Mouse (Mus musculus) MEL (cell line): ENCODE measurements at regions not wholly inside any gene's neighbourhood (a gene's known extent, or its start where the extent isn't known, plus 50 kb on each side); places are given as distances from the start of the nearest gene placed in this dataset.

ENCODE experiments used
- DNase-seq: peaks from one replicate; pipeline ENCODE4 v3.0.0; 2011; ENCODE audit warnings: low read depth, low spot score
- H3K27ac ChIP-seq: 2 replicates; pipeline ENCODE4 v1.5.1; 2012; ENCODE audit warnings: low read depth, mild to moderate bottlenecking, control low read depth, low read length, moderate library complexity; ENCODE audit not compliant: control insufficient read depth
- H3K27me3 ChIP-seq, 2 experiments: fragments of 150-350 bp in 1 of 2; sonication (generic) in 1 of 2; 2 replicates each; pipeline ENCODE4 v1.6.1; 2012; ENCODE audit warnings: low read length in 2 of 2, mild to moderate bottlenecking in 2 of 2, improper control_type of control experiment in 1 of 2, moderate library complexity in 1 of 2; ENCODE audit not compliant: insufficient read depth in 2 of 2, control insufficient read depth in 1 of 2
- H3K36me3 ChIP-seq, 2 experiments: 2 replicates each; pipeline ENCODE4 v1.6.1; 2012 to 2014; ENCODE audit warnings: low read length in 2 of 2, improper control_type of control experiment in 1 of 2, inconsistent platforms in 1 of 2, mild to moderate bottlenecking in 1 of 2; ENCODE audit not compliant: insufficient read depth in 2 of 2, control insufficient read depth in 1 of 2
- H3K4me1 ChIP-seq, 2 experiments: fragments of 150-350 bp in 1 of 2; sonication (generic) in 1 of 2; 2 replicates each; pipeline ENCODE4 v1.6.1; 2012; ENCODE audit warnings: low read length in 2 of 2, improper control_type of control experiment in 1 of 2, mild to moderate bottlenecking in 1 of 2; ENCODE audit not compliant: insufficient read depth in 2 of 2, control insufficient read depth in 1 of 2
- H3K4me3 ChIP-seq, 2 experiments: fragments of 150-350 bp in 1 of 2; sonication (generic) in 1 of 2; 2 replicates each; pipeline ENCODE4 v1.5.1; 2012; ENCODE audit warnings: low read depth in 2 of 2, low read length in 2 of 2, mild to moderate bottlenecking in 2 of 2, moderate library complexity in 2 of 2, control low read depth in 1 of 2, improper control_type of control experiment in 1 of 2; ENCODE audit not compliant: control insufficient read depth in 1 of 2, insufficient read depth in 1 of 2
- H3K79me2 ChIP-seq: 2 replicates; pipeline ENCODE4 v1.6.1; 2012; ENCODE audit warnings: mild to moderate bottlenecking, low read length, moderate library complexity; ENCODE audit not compliant: control insufficient read depth, poor library complexity, insufficient read depth
- H3K9ac ChIP-seq: 2 replicates; pipeline ENCODE4 v1.6.1; 2012; ENCODE audit warnings: low read depth, mild to moderate bottlenecking, control low read depth, low read length, moderate library complexity; ENCODE audit not compliant: control insufficient read depth, poor library complexity, severe bottlenecking
- H3K9me3 ChIP-seq: fragments of 150-350 bp; sonication (generic); replicated peaks from 2 replicates; pipeline ENCODE4 v1.6.1; 2012; ENCODE audit warnings: mild to moderate bottlenecking, low read length, improper control_type of control experiment, moderate library complexity; ENCODE audit not compliant: insufficient read depth
- CHD2 ChIP-seq: IDR thresholded peaks from 2 replicates; pipeline ENCODE4 v1.6.1; 2011; ENCODE audit warnings: low read length, improper control_type of control experiment
- E2F4 ChIP-seq: IDR thresholded peaks from 2 replicates; pipeline ENCODE4 v1.6.1; 2011; ENCODE audit warnings: low read depth, low read length, improper control_type of control experiment, borderline replicate concordance
- ELF1 ChIP-seq: IDR thresholded peaks from 2 replicates; pipeline ENCODE4 v1.6.1; 2014; ENCODE audit warnings: low read depth, mild to moderate bottlenecking, inconsistent platforms, low read length, improper control_type of control experiment, moderate library complexity
- EP300 ChIP-seq, 2 experiments: IDR thresholded peaks; 2 replicates each; pipeline ENCODE4 v1.6.1; 2011; ENCODE audit warnings: improper control_type of control experiment in 2 of 2, low read length in 2 of 2, low read depth in 1 of 2, mild to moderate bottlenecking in 1 of 2
- ETS1 ChIP-seq: IDR thresholded peaks from 2 replicates; pipeline ENCODE4 v1.6.1; 2012; ENCODE audit warnings: low read depth, mild to moderate bottlenecking, inconsistent platforms, low read length, improper control_type of control experiment, moderate library complexity
- GABPA ChIP-seq: IDR thresholded peaks from 2 replicates; pipeline ENCODE4 v1.6.1; 2012; ENCODE audit warnings: low read depth, mild to moderate bottlenecking, inconsistent platforms, low read length, improper control_type of control experiment, moderate library complexity
- GATA1 ChIP-seq: IDR thresholded peaks from 2 replicates; pipeline ENCODE4 v1.6.1; 2011; ENCODE audit warnings: low read depth, low read length, improper control_type of control experiment
- JUND ChIP-seq: IDR thresholded peaks from 2 replicates; pipeline ENCODE4 v1.6.1; 2011; ENCODE audit warnings: low read depth, mild to moderate bottlenecking, improper control_type of control experiment, low read length
- MAX ChIP-seq: IDR thresholded peaks from 2 replicates; pipeline ENCODE4 v1.6.1; 2011; ENCODE audit warnings: low read length, improper control_type of control experiment
- MAZ ChIP-seq: IDR thresholded peaks from 2 replicates; pipeline ENCODE4 v1.6.1; 2012; ENCODE audit warnings: low read depth, mild to moderate bottlenecking, inconsistent platforms, low read length, improper control_type of control experiment
- NELFE ChIP-seq: IDR thresholded peaks from 2 replicates; pipeline ENCODE4 v1.6.1; 2011; ENCODE audit warnings: low read depth, low read length, improper control_type of control experiment
- NRF1 ChIP-seq: IDR thresholded peaks from 2 replicates; pipeline ENCODE4 v1.6.1; 2014; ENCODE audit warnings: low read depth, mild to moderate bottlenecking, inconsistent platforms, low read length, improper control_type of control experiment, moderate library complexity; ENCODE audit not compliant: poor library complexity, insufficient read depth, severe bottlenecking
- POLR2AphosphoS2 ChIP-seq: IDR thresholded peaks from 2 replicates; pipeline ENCODE4 v1.6.1; 2011; ENCODE audit warnings: low read length, improper control_type of control experiment
- POLR2AphosphoS5 ChIP-seq: IDR thresholded peaks from 2 replicates; pipeline ENCODE4 v1.6.1; 2012; ENCODE audit warnings: low read depth, borderline replicate concordance, mild to moderate bottlenecking, inconsistent platforms, low read length, moderate library complexity, mixed read lengths
- RCOR1 ChIP-seq: IDR thresholded peaks from 2 replicates; pipeline ENCODE4 v1.6.1; 2012; ENCODE audit warnings: low read depth, mild to moderate bottlenecking, inconsistent platforms, low read length, improper control_type of control experiment
- SIN3A ChIP-seq: IDR thresholded peaks from 2 replicates; pipeline ENCODE4 v1.6.1; 2012; ENCODE audit warnings: low read length, improper control_type of control experiment, inconsistent platforms
- SMC3 ChIP-seq: IDR thresholded peaks from 2 replicates; pipeline ENCODE4 v1.6.1; 2011; ENCODE audit warnings: low read depth, low read length, improper control_type of control experiment
- TAL1 ChIP-seq: IDR thresholded peaks from 2 replicates; pipeline ENCODE4 v1.6.1; 2012; ENCODE audit warnings: mild to moderate bottlenecking, inconsistent platforms, low read length, moderate library complexity, mixed read lengths
- TBP ChIP-seq: IDR thresholded peaks from 2 replicates; pipeline ENCODE4 v1.8.0; 2011; ENCODE audit warnings: low read depth, low read length, improper control_type of control experiment

DNA sequence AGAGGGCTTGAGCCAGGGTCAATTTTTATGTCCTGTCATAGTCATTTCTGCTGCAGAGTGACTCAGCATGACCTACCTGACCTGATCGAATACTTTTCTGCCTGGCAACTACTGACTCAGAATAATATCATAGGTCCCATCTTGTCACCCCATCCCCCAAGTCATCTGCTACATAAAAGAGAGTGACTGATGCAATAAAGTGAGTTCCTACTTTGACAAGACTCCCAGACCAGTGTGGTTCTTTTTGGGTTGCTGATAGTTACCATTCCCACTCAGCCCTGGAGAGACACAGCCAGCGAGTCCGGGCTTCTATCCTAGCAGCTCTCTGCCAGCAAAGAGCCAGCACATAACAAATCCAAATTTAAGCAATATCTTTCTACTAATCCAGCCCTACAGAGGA, 1665.8 kb upstream of the Dsel start:
- H3K36me3 ChIP-seq: no peaks in the 10 kb centered on the region
- TF ChIP-seq TAL1 (no peak), NRF1 (no peak), CHD2 (no peak), POLR2AphosphoS5 (no peak), MAX (no peak), GATA1 (no peak), GABPA (no peak)
- TF ChIP-seq, all 39 proteins: peak for 0
- H3K27ac ChIP-seq: no peak overlapping the region

DNA sequence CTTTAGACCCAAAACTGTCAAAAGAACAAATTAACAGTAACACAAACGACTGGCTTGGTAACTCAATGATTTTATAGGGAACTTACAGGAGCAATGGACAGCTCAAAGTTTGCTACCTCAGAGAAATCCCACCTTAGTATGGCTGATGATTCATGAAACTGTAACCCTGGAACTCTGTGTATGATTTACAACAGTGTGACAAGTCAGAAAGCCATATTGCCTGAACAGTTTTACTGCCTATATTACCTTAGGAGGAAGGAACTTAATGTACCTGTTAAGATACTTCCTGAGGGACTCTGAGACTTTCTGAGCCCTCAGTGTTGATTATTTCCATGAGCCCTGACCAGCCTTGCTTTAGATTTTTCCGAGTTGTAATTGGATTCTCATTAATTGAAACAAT, 1631.3 kb upstream of the Dsel start:
- DNase-seq: no peak
- no peak overlapping the region for H3K27ac ChIP-seq
- H3K27me3 ChIP-seq: no peaks in the 10 kb centered on the region
- no peak overlapping the region for H3K9ac ChIP-seq
- H3K4me3 ChIP-seq: no peak overlapping the region
- H3K4me1 ChIP-seq: no peaks in the 10 kb centered on the region
- H3K36me3 ChIP-seq: no peaks in the 10 kb centered on the region
- TF ChIP-seq JUND (no peak), NELFE (no peak), MAX (no peak), MAZ (no peak), RCOR1 (no peak), ETS1 (no peak), SIN3A (no peak), E2F4 (no peak), POLR2AphosphoS2 (no peak), TBP (no peak), EP300 (IDR thresholded peaks at IDR 0.05; ENCODE audit: low read depth in 1 of 2, low read length in 2 of 2) (no peak), SMC3 (no peak), ELF1 (no peak)
- no peaks in the 10 kb centered on the region for H3K9me3 ChIP-seq
- no peaks in the 10 kb centered on the region for H3K79me2 ChIP-seq

More for the DNA sequence above, 1665.8 kb upstream of the Dsel start:
- H3K79me2 ChIP-seq: no peaks in the 10 kb centered on the region
- DNase-seq: no peak
- no peak overlapping the region for H3K4me3 ChIP-seq
- H3K4me1 ChIP-seq: no peaks in the 10 kb centered on the region
- no peaks in the 10 kb centered on the region for H3K27me3 ChIP-seq
- no peaks in the 10 kb centered on the region for H3K9me3 ChIP-seq
- H3K9ac ChIP-seq: no peak overlapping the region
